Mouse (Mus musculus): Measurements from ENCODE around the gene Hdlbp. TPM values are rescaled to one million over a fixed set of nuclear protein-coding genes. Genes with fewer than 3 reads are reported as not detected.
"Not testable (repeated sequence)": the region's sequence is repeated elsewhere in the genome, so short reads cannot be mapped to it uniquely, and the experiment has no call there.

Hdlbp gene
- polyA plus RNA-seq (2011; ENCODE audit: insufficient read length, low read depth, missing spikeins) = 579 and 643 TPM in 2 replicates

GRCm38 (mm10) chr1:93478586-93479475 is at the start of gene Hdlbp:
TSS of gene Hdlbp (minus strand) at chr1:93478815.
- H3K4me3 ChIP-seq (ENCODE audit: insufficient read depth, low read length) = peak within 1 kb of the TSS; percentile 91
- TF ChIP-seq CTCF (IDR thresholded peaks at IDR 0.05; ENCODE audit: borderline replicate concordance, insufficient read depth, low read length) = no peak
- TF ChIP-seq POLR2A (IDR thresholded peaks at IDR 0.05; ENCODE audit: low read depth, low read length) = peak; percentile 94
- peak within 1 kb of the TSS; percentile 98 for H3K27ac ChIP-seq (ENCODE audit: insufficient read depth, low read length)
- H3K4me1 ChIP-seq (ENCODE audit: control insufficient read depth, insufficient read depth, low read length) = peaks cover 2% of the 10 kb centered on the region; the same call in 1 of the 2 replicates

GRCm38 (mm10) chr1:93522325-93522724 is 43.7 kb upstream of the Hdlbp start:
- H3K27ac ChIP-seq (ENCODE audit: insufficient read depth, low read length) = no peak overlapping the region
- peaks cover 9% of the 10 kb centered on the region for H3K4me1 ChIP-seq (ENCODE audit: control insufficient read depth, insufficient read depth, low read length)
- TF ChIP-seq POLR2A (IDR thresholded peaks at IDR 0.05; ENCODE audit: low read depth, low read length) (no peak), CTCF (IDR thresholded peaks at IDR 0.05; ENCODE audit: borderline replicate concordance, insufficient read depth, low read length) (no peak)
- H3K4me3 ChIP-seq (ENCODE audit: insufficient read depth, low read length) = no peak overlapping the region

- H3K4me3 ChIP-seq (ENCODE audit: insufficient read depth, low read length) = no peak overlapping the region
- TF ChIP-seq POLR2A (IDR thresholded peaks at IDR 0.05; ENCODE audit: low read depth, low read length) (no peak), CTCF (IDR thresholded peaks at IDR 0.05; ENCODE audit: borderline replicate concordance, insufficient read depth, low read length) (no peak)
- H3K27ac ChIP-seq (ENCODE audit: insufficient read depth, low read length) = no peak overlapping the region
- peaks cover 7% of the 10 kb centered on the region for H3K4me1 ChIP-seq (ENCODE audit: control insufficient read depth, insufficient read depth, low read length)
These were observed 42.9 kb upstream of the Hdlbp start for GRCm38 (mm10) chr1:93521491-93521890.

- Histone ChIP-seq H3K4me1 (ENCODE audit: control insufficient read depth, insufficient read depth, low read length) (peaks cover 3% of the 10 kb centered on the region), H3K4me3 (ENCODE audit: insufficient read depth, low read length) (peak overlapping the region; percentile 78), H3K27ac (ENCODE audit: insufficient read depth, low read length) (no peak overlapping the region)
- TF ChIP-seq CTCF (IDR thresholded peaks at IDR 0.05; ENCODE audit: borderline replicate concordance, insufficient read depth, low read length) = no peak
- no peak for TF ChIP-seq POLR2A (IDR thresholded peaks at IDR 0.05; ENCODE audit: low read depth, low read length)
These were observed 34.6 kb upstream of the Hdlbp start for GRCm38 (mm10) chr1:93513221-93513620.

- TF ChIP-seq CTCF (IDR thresholded peaks at IDR 0.05; ENCODE audit: borderline replicate concordance, insufficient read depth, low read length) (no peak), POLR2A (IDR thresholded peaks at IDR 0.05; ENCODE audit: low read depth, low read length) (no peak)
- Histone ChIP-seq H3K4me1 (ENCODE audit: control insufficient read depth, insufficient read depth, low read length) (peaks cover 3% of the 10 kb centered on the region), H3K27ac (ENCODE audit: insufficient read depth, low read length) (peak overlapping the region; percentile 38), H3K4me3 (ENCODE audit: insufficient read depth, low read length) (peak overlapping the region; percentile 78)
These were observed 33.7 kb upstream of the Hdlbp start for GRCm38 (mm10) chr1:93512351-93512690.

GRCm38 (mm10) chr1:93511585-93512350 is 33.2 kb upstream of the Hdlbp start, which contains the start of gene Farp2:
TSS of gene Farp2 (plus strand) at chr1:93512079.
- peak within 1 kb of the TSS; percentile 78 for H3K4me3 ChIP-seq (ENCODE audit: insufficient read depth, low read length)
- TF ChIP-seq POLR2A (IDR thresholded peaks at IDR 0.05; ENCODE audit: low read depth, low read length) (peak; percentile 89), CTCF (IDR thresholded peaks at IDR 0.05; ENCODE audit: borderline replicate concordance, insufficient read depth, low read length) (no peak)
- H3K27ac ChIP-seq (ENCODE audit: insufficient read depth, low read length) = peak within 1 kb of the TSS; percentile 51
- peaks cover 4% of the 10 kb centered on the region for H3K4me1 ChIP-seq (ENCODE audit: control insufficient read depth, insufficient read depth, low read length)

GRCm38 (mm10) chr1:93508576-93508975 is 30.0 kb upstream of the Hdlbp start:
- not testable (repeated sequence) for H3K4me1 ChIP-seq (ENCODE audit: control insufficient read depth, insufficient read depth, low read length); H3K27ac ChIP-seq (ENCODE audit: insufficient read depth, low read length); H3K4me3 ChIP-seq (ENCODE audit: insufficient read depth, low read length)

GRCm38 (mm10) chr1:93506944-93507676 is 28.5 kb upstream of the Hdlbp start:
- Histone ChIP-seq H3K4me1 (ENCODE audit: control insufficient read depth, insufficient read depth, low read length) (peaks cover 4% of the 10 kb centered on the region), H3K27ac (ENCODE audit: insufficient read depth, low read length) (no peak overlapping the region), H3K4me3 (ENCODE audit: insufficient read depth, low read length) (no peak overlapping the region)
- no peak for TF ChIP-seq POLR2A (IDR thresholded peaks at IDR 0.05; ENCODE audit: low read depth, low read length)
- no peak for TF ChIP-seq CTCF (IDR thresholded peaks at IDR 0.05; ENCODE audit: borderline replicate concordance, insufficient read depth, low read length)

- H3K4me3 ChIP-seq (ENCODE audit: insufficient read depth, low read length) = no peak overlapping the region
- TF ChIP-seq CTCF (IDR thresholded peaks at IDR 0.05; ENCODE audit: borderline replicate concordance, insufficient read depth, low read length) (no peak), POLR2A (IDR thresholded peaks at IDR 0.05; ENCODE audit: low read depth, low read length) (no peak)
- H3K4me1 ChIP-seq (ENCODE audit: control insufficient read depth, insufficient read depth, low read length) = no peaks in the 10 kb centered on the region
- no peak overlapping the region for H3K27ac ChIP-seq (ENCODE audit: insufficient read depth, low read length)
These were observed 16.7 kb upstream of the Hdlbp start for GRCm38 (mm10) chr1:93495312-93495711.

GRCm38 (mm10) chr1:93486302-93486701 is 7.7 kb upstream of the Hdlbp start:
- H3K4me3 ChIP-seq (ENCODE audit: insufficient read depth, low read length); H3K4me1 ChIP-seq (ENCODE audit: control insufficient read depth, insufficient read depth, low read length); H3K27ac ChIP-seq (ENCODE audit: insufficient read depth, low read length): not testable (repeated sequence)

Measured in embryonic fibroblast, embryonic 13.5 days (primary cell).